Mouse (Mus musculus): ENCODE data around the gene Olfr574.

The Olfr574 gene

GRCm38 (mm10) chr7:102948167-102948566 is at the start of gene Olfr574:
Gene Olfr574 (plus strand): TSS chr7:102948467.
- DNase-seq: no peak

DNA sequence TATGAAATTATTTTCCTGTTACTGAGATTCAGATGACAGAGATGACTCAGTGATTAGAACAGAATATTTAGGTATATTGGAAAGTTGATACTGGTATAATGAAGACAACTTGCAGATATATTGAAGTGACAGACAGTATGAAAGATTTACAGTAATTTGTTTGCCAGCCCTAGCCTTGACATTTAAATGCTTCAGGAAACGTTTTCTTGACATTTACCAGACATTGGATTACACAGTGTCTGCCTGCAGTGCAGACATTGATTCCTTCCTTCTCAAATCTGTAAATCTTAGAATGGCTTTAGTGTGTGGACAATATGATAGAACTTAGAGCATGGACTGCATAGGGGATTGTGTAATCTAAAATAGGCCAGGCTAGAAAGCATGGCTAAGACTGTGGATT is 33.0 kb upstream of the Olfr574 start:
- DNase-seq: no peak

DNA sequence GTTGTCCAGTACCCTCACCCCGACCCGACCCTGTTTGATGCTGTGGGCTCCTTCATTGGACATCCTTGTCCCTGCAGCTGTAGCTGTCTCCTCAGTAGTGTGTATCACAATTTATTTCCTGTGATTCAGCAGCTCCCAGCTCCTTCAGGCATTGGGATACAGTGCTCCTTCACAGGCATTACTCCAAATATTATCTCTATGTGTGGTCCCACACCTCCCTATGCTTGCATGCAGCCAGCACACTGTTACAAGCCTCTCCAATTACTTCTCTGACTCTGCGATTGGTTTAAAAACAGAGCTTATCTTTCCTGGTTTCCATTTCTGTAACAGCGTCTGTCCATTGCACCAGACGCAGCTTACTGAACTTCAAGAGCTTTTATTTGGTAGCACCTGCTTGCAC is 31.9 kb upstream of the Olfr574 start:
- no peak for DNase-seq

DNA sequence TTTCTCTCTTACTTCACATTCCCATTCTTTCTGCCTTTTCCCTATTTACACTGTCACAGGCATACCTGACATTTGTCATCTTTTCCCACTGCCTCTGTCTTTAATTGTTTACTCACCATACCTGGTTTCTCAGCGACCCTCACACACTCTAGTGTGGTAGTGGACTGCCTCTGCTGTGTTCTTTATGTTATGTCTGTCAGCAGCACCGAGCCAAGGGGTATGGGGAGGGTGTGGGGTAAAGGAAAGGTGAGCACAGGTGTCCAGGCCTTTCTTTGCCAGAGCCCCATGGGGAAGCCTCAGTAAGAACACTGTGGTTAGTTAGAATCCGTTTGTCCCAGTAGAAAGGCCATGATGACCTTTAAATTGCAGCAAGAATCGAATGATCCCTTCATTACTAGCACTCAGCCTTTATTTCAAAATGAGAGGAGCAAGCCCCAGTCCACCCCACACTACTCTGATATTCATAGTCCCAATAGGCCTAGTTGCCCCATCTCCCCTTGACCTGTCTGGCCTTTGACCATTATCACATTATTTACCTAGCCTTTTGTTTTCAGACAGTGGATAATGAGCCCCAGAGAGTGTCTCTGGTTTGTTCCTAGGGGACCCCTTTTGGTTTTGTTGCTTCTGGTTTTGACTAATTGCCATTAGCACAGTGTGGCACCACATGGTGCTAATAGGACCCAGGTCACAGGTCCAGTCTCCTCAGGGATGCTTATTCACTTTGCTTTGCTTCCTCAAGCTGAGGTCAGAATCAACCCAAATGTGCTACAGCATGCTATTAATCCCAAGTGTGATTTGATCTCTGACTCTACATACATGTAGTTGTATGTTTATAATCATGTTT is 31.0 kb upstream of the Olfr574 start, which contains the start of gene Olfr571:
Gene Olfr571 (minus strand): TSS at position 505 of the 844 bp plus-strand sequence.
- DNase-seq: no peak

DNA sequence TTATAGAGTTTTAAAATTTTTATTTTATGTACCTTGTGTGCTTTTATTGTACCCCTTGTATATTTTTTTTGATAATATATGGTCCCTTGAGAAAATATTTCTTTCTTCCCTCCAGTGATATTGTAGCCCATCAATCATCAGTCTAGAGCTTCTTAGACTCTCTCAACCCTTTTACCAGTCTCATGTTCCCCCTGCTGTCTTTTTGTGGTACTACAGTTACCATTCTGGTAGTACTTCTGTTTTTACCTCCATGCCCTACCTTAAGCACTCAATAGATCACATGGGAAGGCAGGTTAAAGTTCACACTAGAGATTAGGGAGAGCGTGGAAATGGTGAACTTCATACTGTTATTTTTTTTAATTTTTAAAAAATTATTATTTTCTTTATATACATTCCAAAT is 28.6 kb upstream of the Olfr574 start:
- peak; percentile 31 for DNase-seq

DNA sequence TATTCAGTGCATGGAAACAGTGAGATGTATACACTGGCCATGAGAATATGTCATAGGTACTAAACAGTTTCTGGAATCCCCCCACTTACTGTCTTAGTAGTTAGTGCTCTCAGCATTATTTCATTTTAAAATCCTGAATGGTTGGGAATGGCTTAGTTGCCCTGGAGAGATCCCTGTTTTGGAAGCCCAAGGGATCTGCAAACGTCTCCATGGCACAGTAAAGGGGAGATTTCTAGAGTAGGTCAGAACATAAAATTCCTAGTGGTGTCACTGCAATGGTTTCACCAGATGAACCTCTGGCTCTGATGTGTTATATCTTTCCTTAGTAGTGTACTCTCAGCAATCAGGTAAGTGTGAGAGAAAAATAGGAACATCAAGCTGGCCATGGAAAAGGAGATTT is 24.2 kb upstream of the Olfr574 start, which contains the start of gene Olfr572:
Gene Olfr572 (plus strand): TSS at position 301 of the 400 bp plus-strand sequence.
- DNase-seq: no peak

DNA sequence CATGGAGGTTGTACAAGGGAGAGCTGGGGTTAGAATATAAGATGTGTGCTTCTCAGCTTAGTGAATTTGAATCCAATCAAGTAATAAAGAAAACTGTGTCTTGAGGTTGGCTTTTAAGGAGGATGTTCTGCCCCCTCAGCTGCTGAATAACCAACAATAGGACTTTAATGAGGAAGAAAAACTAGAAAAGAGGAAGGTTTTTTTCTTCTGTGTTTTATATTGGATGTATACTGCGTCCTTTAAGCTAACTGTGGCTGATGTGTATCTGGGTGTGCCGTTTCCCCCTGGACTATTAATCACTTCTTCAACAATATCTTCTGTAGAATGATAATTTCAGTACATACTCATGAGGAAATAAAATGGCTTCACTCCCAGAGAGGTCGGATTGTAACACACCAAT is 21.2 kb upstream of the Olfr574 start:
- DNase-seq: no peak

GRCm38 (mm10) chr7:102942475-102942874 is 5.8 kb upstream of the Olfr574 start, which contains the start of gene Olfr573-ps1:
Gene Olfr573-ps1 (minus strand): TSS chr7:102942575.
- DNase-seq: no peak

DNA sequence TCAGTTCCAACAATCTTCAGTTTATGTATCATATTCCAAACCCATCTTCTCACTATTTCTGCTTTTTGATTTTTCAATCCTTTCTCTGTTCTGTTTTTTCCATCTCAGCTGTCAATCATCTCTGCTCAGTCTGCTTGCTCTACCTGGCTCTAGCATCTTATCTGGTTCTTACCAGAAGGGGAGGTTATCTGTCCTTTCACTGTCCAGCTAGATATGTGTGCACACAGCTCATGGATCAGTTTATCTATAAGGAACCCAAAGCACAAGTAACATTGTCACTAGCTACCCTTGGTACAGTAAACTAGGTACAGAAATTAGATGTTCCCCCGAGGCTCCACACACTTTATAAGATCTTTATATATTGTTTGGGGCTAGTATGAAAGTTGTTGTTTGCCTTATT is 4.8 kb upstream of the Olfr574 start:
- DNase-seq: no peak

- no peak for DNase-seq
These were observed 2.5 kb downstream of the Olfr574 start for GRCm38 (mm10) chr7:102950732-102951131.

DNA sequence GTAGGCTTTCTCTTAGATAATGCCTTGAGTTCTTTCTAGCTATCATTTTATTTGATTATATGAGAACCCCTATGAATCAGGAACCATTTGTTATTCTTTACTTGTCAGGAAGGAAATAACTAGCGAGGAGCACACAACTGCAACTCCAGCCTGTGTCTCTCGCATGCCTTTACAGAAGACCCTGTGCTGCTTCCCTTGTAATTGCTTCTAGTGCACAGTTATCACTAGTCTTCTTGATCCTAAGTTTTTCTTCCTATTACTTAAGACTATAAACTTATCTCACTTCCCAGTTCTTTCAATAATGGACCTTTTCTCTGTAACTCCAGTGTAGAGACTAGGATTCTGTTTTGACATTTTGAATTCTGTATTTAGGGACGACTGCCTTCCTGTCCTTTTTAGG is 9.9 kb downstream of the Olfr574 start:
- DNase-seq: no peak

DNA sequence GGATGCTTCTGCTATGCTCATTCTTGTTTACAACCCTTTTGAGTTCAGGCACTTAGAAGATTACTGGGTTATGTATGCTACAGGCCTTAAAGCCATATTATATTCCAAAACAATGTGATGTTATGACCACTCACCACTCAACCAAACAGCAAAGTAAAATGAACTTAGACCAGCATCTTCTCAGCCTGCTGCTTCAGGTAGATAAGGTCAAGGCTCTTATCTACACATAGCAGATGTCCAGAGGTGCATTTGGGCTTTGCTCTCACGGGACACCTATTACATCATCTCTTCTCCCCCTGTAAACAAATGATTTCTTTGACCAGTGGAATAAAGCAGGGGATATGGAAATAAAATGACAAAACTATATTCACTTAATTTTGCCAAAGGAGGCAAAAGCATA is 10.3 kb downstream of the Olfr574 start, which contains the start of gene Olfr575:
Gene Olfr575 (minus strand): TSS at position 183 of the 400 bp plus-strand sequence.
- no peak for DNase-seq

DNA sequence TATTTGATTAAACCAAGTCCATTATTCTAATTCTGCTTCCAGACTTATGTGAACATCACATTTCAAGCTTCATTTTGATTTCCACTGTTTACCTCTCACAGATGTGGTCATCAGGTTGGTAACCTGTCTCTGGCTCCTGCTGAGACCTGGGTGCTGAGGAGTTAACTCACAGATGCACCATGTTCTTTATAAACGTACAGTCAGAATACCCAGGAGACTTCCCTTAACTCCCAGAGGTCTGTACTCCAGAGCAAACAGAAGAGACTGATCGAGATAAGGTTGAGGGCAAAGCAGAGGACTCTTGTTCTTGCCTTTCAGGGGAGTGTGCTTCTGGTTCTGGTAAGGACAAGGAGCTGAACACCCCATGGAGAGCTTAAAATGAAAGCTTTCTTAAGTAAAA is 14.1 kb downstream of the Olfr574 start, which contains the start of gene Olfr576:
Gene Olfr576 (plus strand): TSS at position 301 of the 400 bp plus-strand sequence.
- no peak for DNase-seq

DNA sequence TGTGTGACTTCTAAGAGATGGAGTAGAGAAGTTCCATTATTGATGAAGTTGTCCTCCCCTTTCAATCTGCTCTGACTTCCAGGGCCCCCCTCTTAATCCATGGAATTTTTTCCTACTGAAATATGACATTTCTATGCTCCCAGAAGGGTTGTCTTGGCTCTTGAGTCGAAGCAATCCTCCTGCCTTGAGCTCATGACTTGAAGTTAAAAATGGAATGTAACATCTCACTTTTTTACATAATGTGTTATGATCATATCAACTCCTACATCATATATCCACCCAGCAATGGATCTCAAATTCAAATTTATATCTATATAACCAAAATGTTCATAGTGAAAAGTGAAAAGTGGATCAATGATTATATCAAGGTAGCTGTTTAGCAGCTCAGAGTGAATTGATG is 26.1 kb downstream of the Olfr574 start:
- no peak for DNase-seq

GRCm38 (mm10) chr7:102975843-102976242 is 27.6 kb downstream of the Olfr574 start, which contains the start of gene Olfr577:
Gene Olfr577 (minus strand): TSS chr7:102975943.
- DNase-seq: no peak

DNA sequence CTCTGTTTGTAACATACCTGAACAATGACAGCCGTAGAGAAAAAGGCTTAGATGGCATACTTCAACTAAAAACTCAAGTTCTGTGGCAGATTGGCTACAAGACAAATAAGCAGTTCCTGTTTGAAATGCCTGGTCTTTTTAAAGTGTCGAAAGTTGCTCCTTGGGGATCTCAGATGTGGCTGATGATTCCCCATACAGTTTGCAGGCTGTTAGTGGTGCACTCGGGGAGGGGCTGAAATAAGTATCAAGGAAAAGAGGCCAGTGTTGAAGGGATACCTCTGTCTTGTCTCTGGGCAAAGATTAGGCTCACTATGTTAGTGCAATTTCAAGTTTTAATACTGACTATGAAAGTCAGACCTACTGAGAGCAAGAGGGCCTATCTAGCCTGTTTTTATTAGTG is 41.0 kb downstream of the Olfr574 start, which contains the start of gene Olfr578:
Gene Olfr578 (minus strand): TSS at position 101 of the 400 bp plus-strand sequence.
- no peak for DNase-seq
